Mouse (Mus musculus) heart, postnatal 25 days (tissue): ENCODE results near the gene Ddc. TPM values are rescaled to one million over a fixed set of nuclear protein-coding genes. Genes with fewer than 3 reads are reported as not detected.

Experiments used
- DNase-seq: peaks from one replicate; pipeline ENCODE4 v3.0.0; 2022; ENCODE audit warnings: low spot score
- intact Hi-C: fragments of 180-260 bp; cut with DNase I; formaldehyde crosslinking; loops from one replicate; pipeline ENCODE4 v1.15.1; 2025
- total RNA-seq, 2 experiments: library from RNA; stranded (reverse); gene quantifications; 2 replicates each; pipeline ENCODE4 v1.2.3; 2021

The Ddc gene
- total RNA-seq, 2 experiments from 2014 or later, result 2.5 TPM

- no peak for DNase-seq
- intact Hi-C loops, result no loop called here
Measured at GRCm38 (mm10) chr11:11808035-11808819, 89.7 kb downstream of the Ddc start.

GRCm38 (mm10) chr11:11805951-11806350, 92.0 kb downstream of the Ddc start:
- intact Hi-C loops, result no loop called here
- no peak for DNase-seq

GRCm38 (mm10) chr11:11804421-11804820, 93.5 kb downstream of the Ddc start:
- no peak for DNase-seq
- intact Hi-C loops, result no loop called here

- no peak for DNase-seq
- intact Hi-C loops, result no loop called here
Measured at GRCm38 (mm10) chr11:11801067-11801466, 96.9 kb downstream of the Ddc start.

- no peak for DNase-seq
- intact Hi-C loops, result no loop called here
Measured at GRCm38 (mm10) chr11:11800304-11800703, 97.6 kb downstream of the Ddc start.

GRCm38 (mm10) chr11:11798690-11799089, 99.3 kb downstream of the Ddc start:
- DNase-seq, result no peak
- intact Hi-C loops, result no loop called here

GRCm38 (mm10) chr11:11794626-11795025, 103.3 kb downstream of the Ddc start:
- no peak for DNase-seq
- intact Hi-C loops, result no loop called here

GRCm38 (mm10) chr11:11788521-11788974, 109.4 kb downstream of the Ddc start:
- DNase-seq, result peak; percentile 20
- intact Hi-C loops, result loop anchor here (1.0 kb wide), 2 partner anchors 231 to 328 kb away; no protein-coding TSS in a partner anchor

- no peak for DNase-seq
- intact Hi-C loops, result no loop called here
Measured at GRCm38 (mm10) chr11:11785457-11785856, 112.5 kb downstream of the Ddc start.

- intact Hi-C loops, result no loop called here
- DNase-seq, result no peak
Measured at GRCm38 (mm10) chr11:11781728-11782127, 116.2 kb downstream of the Ddc start.

GRCm38 (mm10) chr11:11778345-11778744, 119.6 kb downstream of the Ddc start:
- DNase-seq, result no peak
- intact Hi-C loops, result no loop called here

- DNase-seq, result no peak
- intact Hi-C loops, result no loop called here
Measured at GRCm38 (mm10) chr11:11777796-11778195, 120.1 kb downstream of the Ddc start.

GRCm38 (mm10) chr11:11777246-11777645, 120.7 kb downstream of the Ddc start:
- intact Hi-C loops, result no loop called here
- no peak for DNase-seq

- DNase-seq, result no peak
- intact Hi-C loops, result no loop called here
Measured at GRCm38 (mm10) chr11:11776822-11777174, 121.1 kb downstream of the Ddc start.

- no peak for DNase-seq
- intact Hi-C loops, result no loop called here
Measured at GRCm38 (mm10) chr11:11776071-11776821, 121.7 kb downstream of the Ddc start.

GRCm38 (mm10) chr11:11774893-11775292, 123.1 kb downstream of the Ddc start:
- intact Hi-C loops, result no loop called here
- no peak for DNase-seq

- intact Hi-C loops, result no loop called here
- no peak for DNase-seq
Measured at GRCm38 (mm10) chr11:11774384-11774783, 123.6 kb downstream of the Ddc start.

- DNase-seq, result no peak
- intact Hi-C loops, result no loop called here
Measured at GRCm38 (mm10) chr11:11772196-11772595, 125.7 kb downstream of the Ddc start.

GRCm38 (mm10) chr11:11770691-11771090, 127.3 kb downstream of the Ddc start:
- DNase-seq, result no peak
- intact Hi-C loops, result no loop called here

- intact Hi-C loops, result no loop called here
- DNase-seq, result no peak
Measured at GRCm38 (mm10) chr11:11769281-11769680, 128.7 kb downstream of the Ddc start.

- intact Hi-C loops, result no loop called here
- DNase-seq, result no peak
Measured at GRCm38 (mm10) chr11:11768057-11768456, 129.9 kb downstream of the Ddc start.
